Mouse (Mus musculus) kidney, adult 18-20 months (tissue): Measurements from ENCODE around the gene Gm45713.
"Not testable (repeated sequence)": the region's sequence is repeated elsewhere in the genome, so short reads cannot be mapped to it uniquely, and the experiment has no call there.

Experiments
- DNase-seq: peaks from one replicate; pipeline ENCODE4 v3.0.0; 2021

Gene Gm45713

GRCm38 (mm10) chr7:45139904-45140723 lies 4.1 kb upstream of the Gm45713 start:
- no peak for DNase-seq

GRCm38 (mm10) chr7:45138403-45138802 lies 2.4 kb upstream of the Gm45713 start:
- DNase-seq: no peak

DNA sequence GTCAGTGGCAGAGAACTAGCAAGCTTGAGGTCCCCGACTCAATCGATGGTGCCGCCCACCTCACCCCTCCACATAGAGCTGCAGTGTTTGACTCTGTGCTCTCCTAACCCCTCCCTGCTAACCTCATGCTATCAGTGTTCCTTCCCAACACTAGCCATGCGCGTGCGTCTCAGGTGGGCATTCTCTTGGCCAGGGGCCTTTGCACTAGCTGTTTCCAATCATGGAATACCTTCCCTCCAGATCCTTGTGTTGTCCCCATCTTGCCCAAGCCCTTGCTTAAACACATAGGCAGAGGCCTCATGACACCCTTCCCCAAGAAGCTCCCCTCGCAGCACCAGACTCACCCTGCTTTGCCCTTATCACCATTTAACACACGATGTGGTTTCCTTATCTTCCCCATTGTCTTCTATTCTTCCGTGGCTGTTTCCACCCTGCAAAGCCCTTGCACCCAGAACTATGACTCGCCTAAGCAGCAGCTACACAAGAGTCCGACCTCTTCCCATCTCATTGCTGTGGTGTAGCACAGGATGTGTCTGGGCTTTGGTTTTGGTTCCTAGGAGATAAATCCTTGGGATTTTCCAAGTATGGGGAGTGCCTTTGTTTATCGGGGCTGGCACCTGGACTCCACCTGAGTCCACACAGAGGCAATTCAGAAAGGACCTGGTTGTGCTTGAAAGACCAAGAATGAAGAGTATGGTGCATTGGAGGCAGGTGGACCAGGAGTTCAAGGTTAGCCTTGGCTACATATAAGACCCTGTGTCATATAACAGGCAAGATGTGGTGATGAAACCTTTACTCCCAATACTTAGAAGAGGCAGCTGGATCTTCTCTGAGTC lies 1.4 kb upstream of the Gm45713 start:
- no peak for DNase-seq

- no peak for DNase-seq
Measured at GRCm38 (mm10) chr7:45135370-45135769, 661 bp downstream of the Gm45713 start.

DNA sequence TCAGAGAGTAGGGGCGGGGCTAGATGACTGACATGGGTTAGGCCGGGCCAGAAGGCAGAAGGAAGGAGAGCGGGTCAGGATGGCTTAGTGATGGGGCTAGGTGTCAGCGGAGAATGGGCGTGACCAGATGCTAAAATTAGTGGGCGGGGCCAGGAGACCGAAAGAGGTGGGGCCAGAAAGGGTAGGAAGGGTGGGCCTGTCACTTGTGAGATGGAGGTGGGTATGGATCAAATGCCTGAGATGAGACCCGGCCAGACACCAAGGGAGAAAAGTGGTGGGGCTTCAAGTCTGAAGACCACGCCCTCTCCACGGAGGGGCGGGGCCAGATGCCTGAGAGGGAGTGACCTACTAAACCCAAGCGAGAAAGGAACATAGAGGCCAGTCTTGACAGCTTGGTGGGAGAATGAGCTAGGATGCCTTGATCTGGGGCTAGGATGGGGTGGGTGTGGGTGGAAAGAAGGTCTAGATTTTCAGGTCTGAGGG lies 1.4 kb downstream of the Gm45713 start:
- DNase-seq: peak; percentile 42

DNA sequence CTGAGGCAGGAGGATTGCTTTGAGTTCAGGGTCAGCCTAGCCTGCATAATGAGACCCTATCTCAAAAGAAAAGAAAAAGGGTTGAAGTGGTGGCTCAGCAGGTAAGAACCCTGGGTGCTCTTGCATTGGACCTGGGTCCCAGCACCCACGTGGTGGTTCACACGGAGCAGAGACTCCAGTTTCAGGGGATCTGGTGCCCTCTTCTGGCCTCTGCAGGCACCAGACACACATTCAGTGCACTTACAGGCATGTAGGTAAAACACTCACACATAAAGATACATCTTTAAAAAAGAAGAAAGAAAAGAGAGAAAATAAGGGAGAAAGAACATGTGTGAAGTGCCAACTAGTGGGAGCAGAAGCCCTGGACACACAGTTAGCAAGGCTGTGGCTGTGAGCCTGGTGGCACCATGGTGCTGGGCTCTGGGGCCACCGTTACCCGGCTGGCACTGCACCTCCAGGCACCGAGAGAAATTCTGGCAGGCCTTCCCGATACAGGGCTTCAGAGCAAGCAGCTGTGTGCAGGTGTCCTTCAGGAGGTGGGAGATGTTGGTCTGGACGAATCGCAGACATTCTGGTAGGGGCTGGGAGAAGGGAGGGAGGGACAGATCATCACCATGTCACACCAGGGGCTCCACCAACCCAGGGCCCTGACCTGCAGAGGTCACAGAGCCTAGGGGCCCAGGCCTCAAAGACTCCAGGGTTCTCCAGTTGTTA lies 2.4 kb downstream of the Gm45713 start:
- DNase-seq: no peak

DNA sequence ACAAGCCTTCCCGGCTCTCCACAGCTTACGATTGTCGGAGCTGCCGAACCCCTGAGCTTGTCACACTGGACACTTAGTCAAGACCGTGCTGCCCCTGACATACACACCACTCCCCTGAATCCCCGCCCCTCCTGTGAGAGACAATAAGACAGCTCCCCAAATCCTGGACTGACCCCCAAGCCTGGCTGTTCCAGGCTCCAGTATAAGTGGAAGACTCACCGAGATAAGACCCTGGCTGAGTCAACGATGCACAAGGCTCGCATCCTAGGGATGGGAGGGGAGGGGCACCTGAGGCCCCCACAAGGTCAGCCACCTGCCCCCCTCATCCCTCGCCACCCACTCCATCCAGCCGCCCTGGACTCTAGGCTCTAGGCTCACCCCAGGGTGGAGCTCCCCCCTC lies 4.2 kb downstream of the Gm45713 start:
- DNase-seq: no peak

- no peak for DNase-seq
Measured at GRCm38 (mm10) chr7:45129776-45130512, 6.1 kb downstream of the Gm45713 start.

DNA sequence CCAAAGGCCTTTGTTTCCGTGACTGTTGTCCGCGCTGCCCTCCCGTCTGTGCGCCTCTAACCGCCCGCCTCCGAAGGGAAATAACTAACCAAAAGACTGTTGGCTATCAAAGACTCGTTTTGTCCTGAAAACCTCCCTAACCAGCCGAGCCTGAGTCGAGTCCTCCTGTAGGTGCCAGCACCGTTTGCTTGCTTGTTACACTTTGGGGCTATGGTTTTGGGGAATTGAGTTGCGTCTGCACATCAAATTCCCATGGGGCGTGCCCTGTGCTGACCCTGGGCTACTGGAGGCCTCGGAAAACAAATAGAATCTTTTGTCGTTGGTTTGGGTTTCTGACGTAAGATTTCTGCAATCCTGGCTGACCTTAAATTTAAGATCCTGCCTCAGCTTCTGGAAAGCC lies 6.7 kb downstream of the Gm45713 start:
- DNase-seq: no peak

- DNase-seq: peak; percentile 97
Measured at GRCm38 (mm10) chr7:45128624-45129246, 7.3 kb downstream of the Gm45713 start, which contains the start of gene Rpl13a. Gene Rpl13a, minus strand, starts transcription at chr7:45128761.

DNA sequence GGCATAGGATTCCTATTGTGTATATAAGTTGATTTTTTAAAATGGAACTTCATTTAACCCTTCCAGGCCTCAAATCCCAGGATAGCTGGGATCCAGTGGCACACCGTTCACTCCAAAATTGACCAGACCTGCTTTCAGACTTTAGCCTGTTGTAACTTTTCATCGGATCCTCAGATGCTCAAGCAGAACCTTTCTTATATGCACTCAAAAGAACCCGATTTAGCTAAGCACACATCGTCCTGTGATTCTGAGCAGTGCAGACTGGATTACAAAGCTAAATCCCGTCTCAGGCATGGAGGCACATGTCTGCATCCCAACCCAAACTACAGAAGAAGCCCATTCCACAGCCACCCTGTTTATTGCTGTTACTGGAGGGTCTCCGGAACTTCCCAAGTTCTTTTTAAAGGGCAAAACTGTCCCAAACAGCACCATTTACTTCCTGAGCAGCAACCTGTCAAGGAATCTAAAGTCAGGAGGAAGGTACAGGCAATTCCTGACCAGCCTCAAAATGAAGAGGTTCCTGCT lies 8.3 kb downstream of the Gm45713 start:
- DNase-seq: no peak

DNA sequence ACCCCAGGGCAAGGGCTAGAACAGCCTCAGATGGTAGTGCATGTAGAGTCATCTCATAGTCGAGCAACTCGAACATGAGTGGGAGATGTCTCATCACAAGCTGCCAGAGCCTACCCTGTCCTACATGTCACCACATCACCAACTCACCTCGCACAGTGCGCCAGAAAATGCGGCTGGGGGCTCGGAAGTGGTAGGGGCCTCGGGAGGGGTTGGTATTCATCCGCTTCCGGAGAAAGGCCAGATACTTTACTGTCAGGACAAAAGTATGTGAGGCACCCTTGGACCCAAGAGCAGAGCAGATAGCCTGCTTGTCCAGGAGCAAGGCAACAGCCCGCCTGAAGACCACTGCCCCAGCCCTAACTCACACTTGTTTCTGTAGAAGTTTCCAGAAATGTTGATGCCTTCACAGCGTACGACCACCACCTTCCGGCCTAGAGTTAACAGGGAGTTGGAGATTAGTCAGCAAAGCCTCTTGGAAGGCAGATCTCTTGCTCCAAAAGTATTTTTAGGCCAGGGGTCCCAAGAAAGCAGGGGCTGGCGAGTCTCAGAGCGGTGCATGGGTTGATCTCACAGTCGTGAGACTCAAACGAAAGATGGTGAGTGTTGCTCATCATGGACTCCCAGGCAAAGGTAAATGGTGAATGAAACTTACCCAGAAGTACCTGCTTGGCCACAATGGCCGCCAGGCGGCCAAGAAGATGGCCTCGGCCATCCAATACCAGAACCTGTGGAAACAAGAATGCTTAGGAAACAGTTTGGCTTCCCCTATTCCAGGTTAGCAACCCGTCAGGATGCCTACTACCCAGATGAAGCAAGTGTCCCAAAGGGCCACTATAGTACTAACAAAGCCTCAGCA lies 9.0 kb downstream of the Gm45713 start:
- DNase-seq: no peak

DNA sequence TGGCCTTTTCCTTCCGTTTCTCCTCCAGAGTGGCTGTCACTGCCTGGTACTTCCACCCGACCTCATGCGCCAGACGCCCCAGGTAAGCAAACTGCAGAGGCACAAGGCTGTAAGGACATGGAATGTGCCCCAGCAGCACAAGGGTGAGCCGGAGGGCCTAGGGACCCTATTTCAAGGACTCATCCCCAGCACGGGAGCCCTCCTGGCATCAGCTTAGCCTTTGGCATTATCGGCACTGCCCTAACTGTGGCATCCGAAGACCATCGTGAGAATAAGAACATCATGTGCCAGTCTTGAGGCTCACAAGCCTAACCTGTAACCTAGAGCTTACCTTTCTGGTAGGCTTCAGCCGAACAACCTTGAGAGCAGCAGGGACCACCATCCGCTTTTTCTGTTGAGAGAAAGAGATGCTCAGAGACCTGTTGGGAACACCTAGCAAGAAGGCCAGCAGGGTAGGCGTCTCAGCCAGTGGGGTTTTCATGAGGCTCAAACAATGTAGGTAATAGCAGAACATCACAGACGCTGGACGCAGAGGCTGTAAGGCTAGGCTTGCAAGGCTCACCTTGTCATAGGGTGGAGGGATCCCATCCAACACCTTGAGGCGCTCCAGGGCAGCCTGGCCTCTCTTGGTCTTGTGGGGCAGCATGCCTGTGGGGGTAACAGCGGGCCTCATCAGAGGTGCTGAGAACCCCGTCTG lies 9.7 kb downstream of the Gm45713 start:
- no peak for DNase-seq

GRCm38 (mm10) chr7:45125649-45126048 lies 10.4 kb downstream of the Gm45713 start:
- not testable (repeated sequence) for DNase-seq

DNA sequence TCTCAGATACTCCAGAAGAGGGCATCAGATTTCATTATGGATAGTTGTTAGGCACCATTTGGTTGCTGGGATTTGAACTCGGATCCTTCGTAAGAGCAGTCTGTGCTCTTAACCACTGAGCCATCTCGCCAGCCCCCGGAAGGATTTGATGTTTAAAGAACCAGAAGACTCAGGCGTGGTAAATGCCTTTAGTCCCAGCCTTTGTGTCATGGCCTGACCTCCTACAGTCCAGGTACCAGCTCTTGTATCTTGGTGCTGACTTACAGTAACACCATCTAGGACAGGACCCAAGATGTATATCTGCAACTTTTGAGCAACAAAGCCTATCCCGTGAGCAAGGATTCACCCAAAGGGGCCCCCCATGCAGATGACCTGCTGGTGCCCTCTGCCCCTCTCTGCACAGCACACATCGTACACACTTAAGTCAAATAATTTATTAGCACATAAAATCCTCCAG lies 10.9 kb downstream of the Gm45713 start:
- DNase-seq: no peak

GRCm38 (mm10) chr7:45124224-45125143 lies 11.5 kb downstream of the Gm45713 start, which contains the start of gene Rps11:
Gene Rps11, minus strand, starts transcription at chr7:45124439.
- peak; percentile 98 for DNase-seq

DNA sequence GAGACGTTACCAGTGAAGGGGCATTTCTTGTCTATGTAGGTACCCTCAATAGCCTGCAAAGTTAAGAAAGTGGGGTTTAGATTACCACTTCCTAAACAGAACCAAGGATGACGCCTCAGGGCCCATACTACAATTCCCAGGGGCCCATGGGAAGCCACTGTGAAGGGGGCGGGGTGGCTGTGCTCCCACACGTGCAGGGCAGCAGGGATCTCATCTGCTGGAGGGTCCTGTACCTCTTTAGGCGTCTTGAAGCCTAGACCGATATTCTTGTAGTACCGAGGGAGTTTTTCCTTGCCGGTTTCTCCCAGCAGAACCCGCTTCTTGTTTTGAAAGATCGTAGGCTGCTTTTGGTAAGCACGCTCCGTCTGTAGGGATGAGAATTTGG lies 12.9 kb downstream of the Gm45713 start:
- no peak for DNase-seq

DNA sequence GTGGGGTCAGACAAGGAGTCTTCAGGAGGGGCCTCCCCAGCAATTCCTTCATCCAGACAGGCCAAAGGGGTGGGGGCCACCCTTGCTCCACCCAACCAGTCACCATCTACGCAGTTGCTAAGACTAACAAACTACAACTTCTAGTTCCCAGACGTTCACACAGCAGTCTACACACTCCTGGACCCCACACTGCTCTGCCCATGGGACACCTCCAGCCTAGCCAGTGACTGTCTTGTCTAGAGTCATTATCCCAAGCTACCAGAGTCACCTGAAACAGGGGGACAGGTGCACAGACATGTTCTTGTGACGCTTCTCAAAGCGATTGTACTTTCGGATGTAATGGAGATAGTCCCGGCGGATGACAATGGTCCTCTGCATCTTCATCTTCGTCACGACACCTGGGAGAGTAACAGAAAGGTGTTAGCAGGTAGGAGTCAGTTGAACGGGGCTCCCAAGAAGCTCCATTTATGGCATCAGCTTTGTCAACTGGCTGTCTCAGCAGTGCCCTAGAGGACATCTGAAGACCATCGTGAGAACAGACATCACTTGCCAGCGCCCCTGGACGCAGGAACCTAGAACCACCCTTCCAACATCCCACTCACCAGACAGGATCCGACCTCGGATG lies 13.4 kb downstream of the Gm45713 start:
- DNase-seq: no peak
